Mouse (Mus musculus): Measurements from ENCODE around the gene Cdk10. TPM values are rescaled to one million over a fixed set of nuclear protein-coding genes. Genes with fewer than 3 reads are reported as not detected.

Gene Cdk10
- 28.7 and 29.2 TPM in 2 replicates for polyA plus RNA-seq (2015; fragmentation: Nextera tagmentation; extraction: Ambion mirVana)

DNA sequence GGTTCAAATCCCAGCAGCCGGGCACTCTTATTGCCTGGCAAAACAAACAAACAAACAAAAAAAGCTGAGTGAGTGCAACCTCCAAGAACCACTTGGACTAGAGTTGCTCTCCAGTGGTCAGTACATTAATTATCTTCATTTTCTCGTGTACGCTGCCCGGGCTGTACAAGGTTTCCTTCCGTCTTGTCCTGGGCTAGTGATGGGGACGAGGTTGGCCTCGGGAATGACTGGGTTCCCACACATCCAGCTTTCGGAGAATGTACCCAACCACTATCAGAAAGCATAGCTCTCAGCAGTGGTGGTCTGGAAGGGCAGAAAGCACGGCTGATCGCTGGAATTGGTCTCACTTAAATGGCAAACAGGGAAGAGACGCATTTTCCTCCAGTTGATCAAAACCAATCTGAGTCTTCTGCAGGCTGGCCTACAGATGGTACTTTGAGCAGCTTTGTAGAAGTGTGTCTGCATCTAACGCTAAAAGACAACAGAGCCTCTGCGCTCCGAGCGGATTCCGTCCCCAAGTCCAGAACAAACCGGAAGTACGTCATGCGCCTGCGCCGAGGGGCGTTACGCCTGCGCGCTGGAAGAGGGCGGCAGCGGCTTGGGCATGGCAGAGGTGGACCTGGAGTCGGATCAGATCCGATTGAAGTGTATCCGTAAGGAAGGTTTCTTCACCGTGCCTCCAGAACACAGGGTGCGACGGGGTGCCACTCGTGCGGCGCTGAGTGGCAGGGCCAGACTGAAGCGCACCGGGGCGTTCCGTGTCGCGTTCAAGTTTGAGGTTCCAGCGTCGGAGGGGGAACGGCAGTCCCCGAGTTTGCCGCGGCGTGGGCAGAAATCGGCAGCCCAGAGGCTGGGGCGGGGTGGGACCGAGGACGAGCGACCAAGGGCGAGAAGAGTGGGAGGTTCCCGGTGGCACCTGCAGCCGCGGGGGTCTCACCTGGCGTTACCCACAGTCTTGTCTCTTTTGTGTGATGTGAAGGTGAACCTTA, at the start of gene Cdk10:
TSS of gene Cdk10 (plus strand) at position 565 of the 989 bp plus-strand sequence.
- H3K27me3 ChIP-seq (ENCODE audit: insufficient read depth, low read length) = no peaks in the 10 kb centered on the region
- ATAC-seq (replicated peaks; ENCODE audit: low FRiP score, low read depth) (peak; percentile 76), DNase-seq (ENCODE audit: low spot score) (peak; percentile 94)
- 1% methylated on average over 59 of the region's 59 CpGs for WGBS
- TF ChIP-seq CTCF (IDR thresholded peaks at IDR 0.05; ENCODE audit: low read depth) = peak; percentile 5; the same call in 1 of the 2 replicates
- H3K9me3 ChIP-seq (replicated peaks; ENCODE audit: low read length) = no peaks in the 10 kb centered on the region
- peak within 1 kb of the TSS; percentile 73 for H3K9ac ChIP-seq (ENCODE audit: low read depth, low read length)
- H3K4me3 ChIP-seq (replicated peaks; ENCODE audit: low read depth, low read length) = peak within 1 kb of the TSS; percentile 62
- 0 out of 2 replicates have a peak, but pooled peaks cover 5% of the 10 kb centered on the region for H3K36me3 ChIP-seq (ENCODE audit: insufficient read depth, low read length)
- peak within 1 kb of the TSS; percentile 90 for H3K27ac ChIP-seq
- peaks cover 8% of the 10 kb centered on the region; the same call in 1 of the 2 replicates for H3K4me1 ChIP-seq (replicated peaks; ENCODE audit: insufficient read depth, low read length)
- peak within 1 kb of the TSS; percentile 91 for H3K4me2 ChIP-seq (ENCODE audit: low read length)

DNA sequence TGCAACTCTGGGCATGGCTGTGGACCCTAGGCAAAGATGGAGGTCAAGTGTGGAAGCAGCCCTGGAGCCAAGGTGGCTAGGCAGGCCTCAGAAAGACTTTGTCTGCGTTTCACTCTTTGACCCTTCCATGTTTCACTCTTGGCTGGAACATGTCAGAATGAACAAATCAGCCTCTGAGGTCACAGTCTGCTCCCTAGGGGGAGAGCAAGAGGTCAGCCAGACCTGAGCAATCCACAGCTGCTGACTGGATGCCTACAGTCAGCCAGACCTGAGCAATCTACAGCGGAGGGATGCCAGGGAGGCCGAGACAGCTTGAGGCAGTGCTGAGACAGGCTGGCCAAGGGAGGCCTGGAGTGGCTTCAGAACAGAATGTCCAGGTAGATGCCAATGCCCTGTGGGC, 43.3 kb upstream of the Cdk10 start:
- no peaks in the 10 kb centered on the region for H3K27me3 ChIP-seq (ENCODE audit: insufficient read depth, low read length)
- H3K9ac ChIP-seq (ENCODE audit: low read depth, low read length) = no peak overlapping the region
- H3K36me3 ChIP-seq (ENCODE audit: insufficient read depth, low read length) = no peaks in the 10 kb centered on the region
- peaks cover 8% of the 10 kb centered on the region for H3K4me1 ChIP-seq (replicated peaks; ENCODE audit: insufficient read depth, low read length)
- no peak overlapping the region for H3K4me2 ChIP-seq (ENCODE audit: low read length)
- H3K27ac ChIP-seq = no peak overlapping the region
- no peak for TF ChIP-seq CTCF (IDR thresholded peaks at IDR 0.05; ENCODE audit: low read depth)
- no peaks in the 10 kb centered on the region for H3K9me3 ChIP-seq (replicated peaks; ENCODE audit: low read length)
- ATAC-seq (replicated peaks; ENCODE audit: low FRiP score, low read depth) (no peak; the same call in 1 of the 2 replicates), DNase-seq (ENCODE audit: low spot score) (no peak)
- WGBS = 48% methylated on average over 3 of the region's 3 CpGs
- H3K4me3 ChIP-seq (replicated peaks; ENCODE audit: low read depth, low read length) = no peak overlapping the region

DNA sequence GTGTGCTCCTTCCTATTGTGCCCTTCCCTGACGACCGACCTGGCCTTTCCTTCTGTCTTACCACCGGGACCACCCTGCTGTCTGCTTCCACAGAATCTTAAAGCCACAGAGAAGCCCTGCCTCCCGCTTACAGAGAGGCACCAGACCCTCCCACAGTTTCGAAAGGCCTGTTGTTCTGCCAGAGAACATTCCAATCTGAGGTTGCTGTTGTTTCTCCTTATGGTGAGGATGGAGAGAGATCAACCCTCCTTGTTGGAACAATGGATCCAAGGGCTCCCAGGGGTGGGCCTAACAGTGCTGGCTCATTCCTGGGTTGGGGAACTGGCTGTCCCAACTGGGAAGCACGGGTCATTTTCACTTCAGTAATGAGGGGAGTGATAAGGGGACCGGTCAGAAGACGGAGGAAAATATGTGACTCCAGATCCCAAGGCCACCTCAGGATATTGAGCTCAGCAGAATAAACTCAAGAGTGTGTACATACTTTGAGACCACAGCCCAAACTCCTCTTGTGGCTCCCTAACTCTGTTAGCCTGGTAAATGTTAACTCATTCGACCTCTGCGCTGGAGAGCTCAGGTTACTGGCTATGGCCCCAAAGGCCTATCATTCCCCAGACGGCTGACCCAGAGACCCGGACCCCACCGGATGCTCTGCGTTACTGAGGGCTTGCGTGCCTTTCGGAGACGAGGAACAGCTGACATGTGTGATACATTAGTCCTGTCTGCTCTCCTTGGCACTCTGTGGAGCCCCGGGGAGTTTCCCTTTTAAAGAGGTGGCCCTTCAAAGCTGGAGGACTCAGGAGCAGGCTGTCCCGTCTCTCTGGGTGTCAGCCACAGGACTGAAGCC, 38.9 kb upstream of the Cdk10 start, which contains the start of gene Dpep1:
TSS of gene Dpep1 (plus strand) at position 677 of the 844 bp plus-strand sequence.
- Histone ChIP-seq H3K4me2 (ENCODE audit: low read length) (peak within 1 kb of the TSS; percentile 1; the same call in 1 of the 2 replicates), H3K36me3 (ENCODE audit: insufficient read depth, low read length) (no peaks in the 10 kb centered on the region), H3K4me1 (replicated peaks; ENCODE audit: insufficient read depth, low read length) (peaks cover 13% of the 10 kb centered on the region), H3K4me3 (replicated peaks; ENCODE audit: low read depth, low read length) (no peak within 1 kb of the TSS), H3K9me3 (replicated peaks; ENCODE audit: low read length) (no peaks in the 10 kb centered on the region), H3K9ac (ENCODE audit: low read depth, low read length) (no peak within 1 kb of the TSS), H3K27me3 (ENCODE audit: insufficient read depth, low read length) (no peaks in the 10 kb centered on the region), H3K27ac (peak within 1 kb of the TSS; percentile 78)
- WGBS = 19% methylated on average over 19 of the region's 19 CpGs
- no peak for TF ChIP-seq CTCF (IDR thresholded peaks at IDR 0.05; ENCODE audit: low read depth)
- DNase-seq (ENCODE audit: low spot score) (peak; percentile 83), ATAC-seq (replicated peaks; ENCODE audit: low FRiP score, low read depth) (peak; percentile 50; the same call in 1 of the 2 replicates)

DNA sequence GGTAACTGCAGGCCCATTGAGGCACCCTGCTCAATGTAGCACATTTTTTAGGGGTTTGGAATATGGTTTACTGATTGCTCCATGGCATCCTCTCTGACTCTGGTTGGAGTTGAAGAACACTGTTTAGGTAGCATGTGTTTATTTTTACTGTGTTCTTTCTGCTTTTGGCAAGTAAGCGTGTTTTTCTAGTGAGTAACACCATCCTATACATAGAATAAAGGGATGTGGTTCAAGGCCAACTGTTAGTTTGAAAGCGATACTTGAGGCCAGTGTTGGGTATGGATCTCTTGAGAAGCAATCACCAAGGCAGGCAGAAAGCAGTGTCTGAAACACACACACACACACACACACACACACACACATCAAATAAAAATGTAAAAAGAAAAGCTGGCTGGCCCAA, 36.6 kb upstream of the Cdk10 start:
- no peak for ATAC-seq (replicated peaks; ENCODE audit: low FRiP score, low read depth)
- Histone ChIP-seq H3K4me2 (ENCODE audit: low read length) (no peak overlapping the region), H3K27ac (no peak overlapping the region), H3K27me3 (ENCODE audit: insufficient read depth, low read length) (no peaks in the 10 kb centered on the region), H3K9me3 (replicated peaks; ENCODE audit: low read length) (no peaks in the 10 kb centered on the region), H3K4me3 (replicated peaks; ENCODE audit: low read depth, low read length) (no peak overlapping the region), H3K9ac (ENCODE audit: low read depth, low read length) (no peak overlapping the region), H3K4me1 (replicated peaks; ENCODE audit: insufficient read depth, low read length) (peaks cover 13% of the 10 kb centered on the region), H3K36me3 (ENCODE audit: insufficient read depth, low read length) (no peaks in the 10 kb centered on the region)
- DNase-seq (ENCODE audit: low spot score) = no peak
- TF ChIP-seq CTCF (IDR thresholded peaks at IDR 0.05; ENCODE audit: low read depth) = no peak
- WGBS = 72% methylated on average over 2 of the region's 2 CpGs

DNA sequence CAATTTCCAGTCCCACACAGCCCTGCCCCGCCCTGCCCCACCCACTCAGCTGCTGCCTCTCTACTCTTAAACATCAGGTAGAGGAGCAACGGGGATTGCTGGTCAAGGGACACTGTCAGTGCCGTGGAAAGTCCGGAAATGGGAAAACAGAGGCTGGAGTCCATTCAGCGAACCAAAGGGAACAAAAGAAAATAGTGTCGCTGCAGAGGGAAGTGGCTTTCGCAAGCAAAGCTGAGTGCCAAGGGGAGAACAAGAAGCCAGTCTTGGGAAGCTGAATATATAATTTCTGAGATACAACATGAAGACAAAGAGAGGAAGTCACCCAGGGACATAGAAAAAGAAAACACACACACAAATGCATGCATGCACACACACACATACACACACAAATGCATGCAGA, 35.8 kb upstream of the Cdk10 start:
- DNase-seq (ENCODE audit: low spot score) (no peak), ATAC-seq (replicated peaks; ENCODE audit: low FRiP score, low read depth) (no peak)
- H3K9me3 ChIP-seq (replicated peaks; ENCODE audit: low read length) = no peaks in the 10 kb centered on the region
- H3K4me3 ChIP-seq (replicated peaks; ENCODE audit: low read depth, low read length) = no peak overlapping the region
- no peaks in the 10 kb centered on the region for H3K36me3 ChIP-seq (ENCODE audit: insufficient read depth, low read length)
- no peak overlapping the region for H3K27ac ChIP-seq
- no peak for TF ChIP-seq CTCF (IDR thresholded peaks at IDR 0.05; ENCODE audit: low read depth)
- no peaks in the 10 kb centered on the region for H3K27me3 ChIP-seq (ENCODE audit: insufficient read depth, low read length)
- WGBS = 67% methylated on average over 7 of the region's 7 CpGs
- no peak overlapping the region for H3K9ac ChIP-seq (ENCODE audit: low read depth, low read length)
- no peak overlapping the region for H3K4me2 ChIP-seq (ENCODE audit: low read length)
- H3K4me1 ChIP-seq (replicated peaks; ENCODE audit: insufficient read depth, low read length) = peaks cover 13% of the 10 kb centered on the region

DNA sequence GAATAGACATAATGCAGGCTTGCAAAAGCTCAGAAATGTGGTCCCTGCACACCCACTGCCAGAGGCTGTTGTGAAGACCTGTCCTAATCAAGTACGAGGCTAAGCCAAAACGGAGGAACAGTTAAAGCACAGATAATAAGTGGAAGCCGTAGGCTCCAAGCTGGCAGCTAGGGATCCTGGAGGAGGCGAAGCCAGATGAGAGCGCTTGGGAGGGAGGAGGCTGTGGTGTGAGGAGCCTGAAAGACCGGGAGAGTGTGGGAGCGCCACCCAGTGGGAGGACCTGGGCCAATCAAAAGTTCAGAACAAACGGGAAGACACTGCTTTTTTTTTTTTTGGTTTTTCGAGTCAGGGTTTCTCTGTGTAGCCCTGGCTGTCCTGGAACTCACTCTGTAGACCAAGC, 34.0 kb upstream of the Cdk10 start:
- Histone ChIP-seq H3K9ac (ENCODE audit: low read depth, low read length) (0 out of 2 replicates have a peak overlapping the region, but pooled peaks have one; percentile 19), H3K4me3 (replicated peaks; ENCODE audit: low read depth, low read length) (no peak overlapping the region), H3K4me2 (ENCODE audit: low read length) (peak overlapping the region; percentile 19; the same call in 1 of the 2 replicates), H3K4me1 (replicated peaks; ENCODE audit: insufficient read depth, low read length) (peaks cover 12% of the 10 kb centered on the region), H3K36me3 (ENCODE audit: insufficient read depth, low read length) (no peaks in the 10 kb centered on the region), H3K27me3 (ENCODE audit: insufficient read depth, low read length) (no peaks in the 10 kb centered on the region), H3K9me3 (replicated peaks; ENCODE audit: low read length) (no peaks in the 10 kb centered on the region), H3K27ac (no peak overlapping the region)
- DNase-seq (ENCODE audit: low spot score) (peak; percentile 93), ATAC-seq (replicated peaks; ENCODE audit: low FRiP score, low read depth) (no peak)
- peak; percentile 72 for TF ChIP-seq CTCF (IDR thresholded peaks at IDR 0.05; ENCODE audit: low read depth)
- 2% methylated on average over 9 of the region's 9 CpGs for WGBS

Measured in kidney, postnatal 0 days (tissue).